ENCODE assay signal across 25 mouse cellular contexts in genomic region chr4:71316605-71317004, GRCm38 (mm10).
DNase-seq lines count a peak whose midpoint lies in the region; ATAC-seq and TF ChIP-seq lines count a peak whose summit lies in the region.
"Had no signal": no experiment of that assay in that cellular context is flagged by ENCODE, and none has a peak within 500 bp of the region (broad histone marks: within the 10 kb centered on the region; RNA-seq: fewer than 3 reads in every experiment).

No protein-coding gene starts in this region.

- H3K9me3 ChIP-seq in midbrain, embryonic 12.5 days: no peaks in the 10 kb centered on the region
- H3K9me3 ChIP-seq in midbrain, embryonic 16.5 days (replicated peaks; ENCODE audit: control insufficient read depth, low read length, poor library complexity, severe bottlenecking): no peaks in the 10 kb centered on the region
- no peaks in the 10 kb centered on the region for H3K9me3 ChIP-seq in forebrain, embryonic 16.5 days (ENCODE audit: control insufficient read depth, low read length)
- H3K9me3 ChIP-seq in embryonic facial prominence, embryonic 10.5 days: no peaks in the 10 kb centered on the region
- H3K9me3 ChIP-seq: heart, embryonic 13.5 days; hindbrain, embryonic 13.5 days; limb, embryonic 15.5 days; neural tube, embryonic 13.5 days had no signal

- no peak overlapping the region for H3K9ac ChIP-seq in midbrain, embryonic 12.5 days (replicated peaks)
- no peak overlapping the region for H3K9ac ChIP-seq in midbrain, embryonic 16.5 days (ENCODE audit: low read depth, low read length)
- H3K9ac ChIP-seq in forebrain, embryonic 16.5 days (replicated peaks; ENCODE audit: low read depth, low read length): no peak overlapping the region
- H3K9ac ChIP-seq: heart, embryonic 13.5 days; hindbrain, embryonic 13.5 days; limb, embryonic 15.5 days; liver, embryonic 14.5 days; lung, embryonic 14.5 days; neural tube, embryonic 13.5 days had no signal

- no peak for TF ChIP-seq POLR2A in brain, embryonic 14.5 days (IDR thresholded peaks at IDR 0.05; ENCODE audit: borderline replicate concordance, extremely low read depth, insufficient read depth, insufficient read length, poor library complexity, severe bottlenecking)

- H3K36me3 ChIP-seq in midbrain, embryonic 12.5 days: no peaks in the 10 kb centered on the region
- H3K36me3 ChIP-seq in midbrain, embryonic 16.5 days (ENCODE audit: control insufficient read depth, insufficient read depth, low read length): no peaks in the 10 kb centered on the region
- H3K36me3 ChIP-seq in forebrain, embryonic 16.5 days (ENCODE audit: control insufficient read depth, insufficient read depth): no peaks in the 10 kb centered on the region
- H3K36me3 ChIP-seq in embryonic facial prominence, embryonic 10.5 days (replicated peaks): no peaks in the 10 kb centered on the region
- H3K36me3 ChIP-seq: heart, embryonic 13.5 days; hindbrain, embryonic 13.5 days; limb, embryonic 15.5 days; neural tube, embryonic 13.5 days had no signal

- no peak for TF ChIP-seq CTCF in brain, embryonic 14.5 days (IDR thresholded peaks at IDR 0.05; ENCODE audit: borderline replicate concordance, extremely low read depth, insufficient read depth, insufficient read length)

- no peak overlapping the region for H3K4me3 ChIP-seq in midbrain, embryonic 12.5 days
- no peak overlapping the region for H3K4me3 ChIP-seq in midbrain, embryonic 16.5 days (ENCODE audit: low read depth, low read length)
- no peak overlapping the region for H3K4me3 ChIP-seq in forebrain, embryonic 16.5 days (replicated peaks; ENCODE audit: low read length)
- no peak overlapping the region for H3K4me3 ChIP-seq in embryonic facial prominence, embryonic 10.5 days
- H3K4me3 ChIP-seq: heart, adult 2 months; heart, embryonic 13.5 days; hindbrain, embryonic 13.5 days; limb, embryonic 15.5 days; megakaryocyte, embryonic 14.5 days; neural tube, embryonic 13.5 days had no signal

- no peak overlapping the region for H3K4me2 ChIP-seq in midbrain, embryonic 12.5 days (replicated peaks)
- no peak overlapping the region for H3K4me2 ChIP-seq in midbrain, embryonic 16.5 days (ENCODE audit: low read length)
- no peak overlapping the region for H3K4me2 ChIP-seq in forebrain, embryonic 16.5 days (ENCODE audit: low read length)
- H3K4me2 ChIP-seq: heart, embryonic 13.5 days; hindbrain, embryonic 13.5 days; limb, embryonic 15.5 days; lung, embryonic 14.5 days; neural tube, embryonic 13.5 days had no signal

- no peaks in the 10 kb centered on the region for H3K4me1 ChIP-seq in midbrain, embryonic 12.5 days
- H3K4me1 ChIP-seq in midbrain, embryonic 16.5 days (ENCODE audit: control insufficient read depth, insufficient read depth, low read length): no peaks in the 10 kb centered on the region
- no peaks in the 10 kb centered on the region for H3K4me1 ChIP-seq in forebrain, embryonic 16.5 days (replicated peaks; ENCODE audit: control insufficient read depth, insufficient read depth, low read length)
- H3K4me1 ChIP-seq in embryonic facial prominence, embryonic 10.5 days: no peaks in the 10 kb centered on the region
- H3K4me1 ChIP-seq: heart, embryonic 13.5 days; hindbrain, embryonic 13.5 days; limb, embryonic 15.5 days; megakaryocyte, embryonic 14.5 days; neural tube, embryonic 13.5 days had no signal

- DNase-seq in R1 (ENCODE audit: low read depth, low spot score): peak; percentile 94
- DNase-seq in brain, embryonic 14.5 days (ENCODE audit: low read depth): peak; percentile 73
- DNase-seq in kidney, postnatal 10 days: no peak
- DNase-seq in embryonic facial prominence, embryonic 10.5 days (ENCODE audit: low spot score): no peak
- DNase-seq: cerebellum, adult 2 months; cerebellum, postnatal 36 days; gastrocnemius, postnatal 25 days; heart, adult 2 months; heart, postnatal 14 days; kidney, adult 2 months; left cerebral cortex, postnatal 4 days; lung, embryonic 14.5 days; lung, postnatal 36 days; thymus, adult 2 months had no signal

- H3K27ac ChIP-seq in midbrain, embryonic 12.5 days (replicated peaks): no peak overlapping the region
- no peak overlapping the region for H3K27ac ChIP-seq in midbrain, embryonic 16.5 days (ENCODE audit: low read length)
- H3K27ac ChIP-seq in forebrain, embryonic 16.5 days (ENCODE audit: low read length): no peak overlapping the region
- H3K27ac ChIP-seq in embryonic facial prominence, embryonic 10.5 days (replicated peaks): no peak overlapping the region
- H3K27ac ChIP-seq: heart, adult 2 months; heart, embryonic 13.5 days; hindbrain, embryonic 13.5 days; kidney, postnatal 0 days; limb, embryonic 15.5 days; liver, embryonic 14.5 days; neural tube, embryonic 13.5 days; stomach, postnatal 0 days had no signal

- peak; percentile 62 for ATAC-seq in midbrain, embryonic 12.5 days (ENCODE audit: low FRiP score, low read depth)
- no peak for ATAC-seq in midbrain, embryonic 16.5 days
- ATAC-seq in forebrain, embryonic 16.5 days: 0 out of 2 replicates have a peak, but pooled peaks have one; percentile 50

- H3K27me3 ChIP-seq in midbrain, embryonic 12.5 days: no peaks in the 10 kb centered on the region
- H3K27me3 ChIP-seq in midbrain, embryonic 16.5 days (ENCODE audit: control insufficient read depth, insufficient read depth, low read depth, low read length): no peaks in the 10 kb centered on the region
- H3K27me3 ChIP-seq in forebrain, embryonic 16.5 days (replicated peaks; ENCODE audit: control insufficient read depth, insufficient read depth, low read length): no peaks in the 10 kb centered on the region
- H3K27me3 ChIP-seq in embryonic facial prominence, embryonic 10.5 days (replicated peaks; ENCODE audit: low read depth, poor library complexity, severe bottlenecking): no peaks in the 10 kb centered on the region
- H3K27me3 ChIP-seq: heart, embryonic 13.5 days; hindbrain, embryonic 13.5 days; limb, embryonic 15.5 days; megakaryocyte, embryonic 14.5 days; neural tube, embryonic 13.5 days had no signal

Comparison
In these comparisons a context has a peak if more than half of its experiments do, and no peak if none do; other contexts are left out.
1. DNase-seq: peak in R1 (single experiment) and brain, embryonic 14.5 days (single experiment); none in kidney, postnatal 10 days (single experiment) and embryonic facial prominence, embryonic 10.5 days (single experiment).